Mouse (Mus musculus): ENCODE data around the gene Elmo1.

The Elmo1 gene

GRCm38 (mm10) chr13:20537487-20537886, 447.1 kb downstream of the Elmo1 start:
- DNase-seq (ENCODE audit: low spot score), result no peak

- DNase-seq (ENCODE audit: low spot score), result no peak
Observed at GRCm38 (mm10) chr13:20538216-20539070, 448.0 kb downstream of the Elmo1 start.

GRCm38 (mm10) chr13:20539631-20540030, 449.2 kb downstream of the Elmo1 start:
- DNase-seq (ENCODE audit: low spot score), result no peak

GRCm38 (mm10) chr13:20546568-20547204, 456.3 kb downstream of the Elmo1 start:
- DNase-seq (ENCODE audit: low spot score), result no peak

GRCm38 (mm10) chr13:20549983-20550382, 459.6 kb downstream of the Elmo1 start:
- DNase-seq (ENCODE audit: low spot score), result peak; percentile 39

- no peak for DNase-seq (ENCODE audit: low spot score)
Observed at GRCm38 (mm10) chr13:20551559-20551958, 461.2 kb downstream of the Elmo1 start.

- no peak for DNase-seq (ENCODE audit: low spot score)
Observed at GRCm38 (mm10) chr13:20555853-20556452, 465.6 kb downstream of the Elmo1 start.

- no peak for DNase-seq (ENCODE audit: low spot score)
Observed at GRCm38 (mm10) chr13:20556739-20557138, 466.3 kb downstream of the Elmo1 start.

GRCm38 (mm10) chr13:20557156-20557555, 466.8 kb downstream of the Elmo1 start:
- no peak for DNase-seq (ENCODE audit: low spot score)

GRCm38 (mm10) chr13:20558376-20558775, 468.0 kb downstream of the Elmo1 start:
- DNase-seq (ENCODE audit: low spot score), result no peak

GRCm38 (mm10) chr13:20564414-20564813, 474.0 kb downstream of the Elmo1 start:
- no peak for DNase-seq (ENCODE audit: low spot score)

- no peak for DNase-seq (ENCODE audit: low spot score)
Observed at GRCm38 (mm10) chr13:20575186-20575585, 484.8 kb downstream of the Elmo1 start.

- no peak for DNase-seq (ENCODE audit: low spot score)
Observed at GRCm38 (mm10) chr13:20585868-20586267, 495.5 kb downstream of the Elmo1 start.

GRCm38 (mm10) chr13:20586462-20586861, 496.1 kb downstream of the Elmo1 start:
- no peak for DNase-seq (ENCODE audit: low spot score)

- no peak for DNase-seq (ENCODE audit: low spot score)
Observed at GRCm38 (mm10) chr13:20590983-20591382, 500.6 kb downstream of the Elmo1 start.

GRCm38 (mm10) chr13:20597307-20597706, 506.9 kb downstream of the Elmo1 start:
- no peak for DNase-seq (ENCODE audit: low spot score)

- no peak for DNase-seq (ENCODE audit: low spot score)
Observed at GRCm38 (mm10) chr13:20598618-20599017, 508.2 kb downstream of the Elmo1 start.

GRCm38 (mm10) chr13:20600246-20600645, 509.9 kb downstream of the Elmo1 start:
- DNase-seq (ENCODE audit: low spot score), result peak; percentile 19

- DNase-seq (ENCODE audit: low spot score), result no peak
Observed at GRCm38 (mm10) chr13:20601421-20601820, 511.0 kb downstream of the Elmo1 start.

- no peak for DNase-seq (ENCODE audit: low spot score)
Observed at GRCm38 (mm10) chr13:20606891-20607290, 516.5 kb downstream of the Elmo1 start.

GRCm38 (mm10) chr13:20609003-20609688, 518.8 kb downstream of the Elmo1 start:
- no peak for DNase-seq (ENCODE audit: low spot score)
